8 mouse cellular contexts compared by ENCODE assay signal in genomic region chr17:40934420-40935231, GRCm38 (mm10). TPM values are rescaled to one million over a fixed set of nuclear protein-coding genes. Genes with fewer than 3 reads are reported as not detected.
DNase-seq lines count a peak whose midpoint lies in the region; ATAC-seq and TF ChIP-seq lines count a peak whose summit lies in the region.

TSS of gene Mut (plus strand) at chr17:40934685.
TSS of gene Cenpq (minus strand) at chr17:40935047.

- peak within 1 kb of the TSS; percentile 87 for H3K9ac ChIP-seq in ES-E14 (ENCODE audit: insufficient read depth, low read depth, low read length, poor library complexity, severe bottlenecking)
- peak within 1 kb of the TSS; percentile 68 for H3K9ac ChIP-seq in forebrain, embryonic 15.5 days (replicated peaks)

- WGBS in forebrain, embryonic 15.5 days, result under 1% methylated on average over 50 of the region's 50 CpGs
- WGBS in lung, adult 2 months, result under 1% methylated on average over 50 of the region's 50 CpGs

- in situ Hi-C loops in ES-E14 (cut with MboI; ENCODE audit: low sequenced_read_pairs in 2 of 2, unreplicated experiment in 2 of 2), result no loop called here

- TF ChIP-seq CTCF in lung, adult 2 months (IDR thresholded peaks at IDR 0.05; ENCODE audit: insufficient read depth, low read length), result no peak

- DNase-seq in ES-E14 (ENCODE audit: low read depth, low spot score), result peak; percentile 96
- peak; percentile 98 for DNase-seq in cerebellum, adult 11-12 months
- DNase-seq in heart, postnatal 25 days (ENCODE audit: low spot score), result peak; percentile 97
- peak; percentile 99 to 100 for DNase-seq in layer of hippocampus, adult 18-20 months (ENCODE audit: low spot score in 2 of 2)
- peak; percentile 97 for DNase-seq in lung, adult 2 months
- peak; percentile 92 to 95 for DNase-seq in thymus, adult 18-20 months

- peaks cover 5% of the 10 kb centered on the region for H3K36me3 ChIP-seq in ES-E14 (ENCODE audit: control insufficient read depth, insufficient read depth, low read length, poor library complexity, severe bottlenecking)
- peaks cover 11% of the 10 kb centered on the region for H3K36me3 ChIP-seq in forebrain, embryonic 15.5 days

- peak within 1 kb of the TSS; percentile 74 for H3K4me2 ChIP-seq in forebrain, embryonic 15.5 days (replicated peaks)

- H3K9me3 ChIP-seq in ES-E14 (ENCODE audit: control insufficient read depth, insufficient read depth, low read depth, low read length), result no peaks in the 10 kb centered on the region
- no peaks in the 10 kb centered on the region for H3K9me3 ChIP-seq in forebrain, embryonic 15.5 days

- ATAC-seq in forebrain, embryonic 15.5 days (replicated peaks), result peak; percentile 100
- peak; percentile 100 for ATAC-seq in neutrophil, adult 5-6 weeks (ENCODE audit: extremely low read depth, insufficient number of reproducible peaks, low FRiP score, poor library complexity, severe bottlenecking)

- H3K4me3 ChIP-seq in ES-E14 (ENCODE audit: insufficient read depth in 1 of 2, low read depth in 1 of 2, low read length in 2 of 2, poor library complexity in 1 of 2, severe bottlenecking in 1 of 2), result peak within 1 kb of the TSS; percentile 87 to 95
- H3K4me3 ChIP-seq in forebrain, embryonic 15.5 days, result peak within 1 kb of the TSS; percentile 75
- peak within 1 kb of the TSS; percentile 93 for H3K4me3 ChIP-seq in lung, adult 2 months (replicated peaks; ENCODE audit: extremely low read depth, low read depth, low read length)

- TF ChIP-seq POLR2A in lung, adult 2 months (IDR thresholded peaks at IDR 0.05; ENCODE audit: borderline replicate concordance, extremely low read depth, low read depth, low read length), result peak; percentile 80; the same call in 1 of the 2 replicates

- intact Hi-C loops in heart, postnatal 25 days (cut with DNase I), result no loop called here

- peak within 1 kb of the TSS; percentile 83 for H3K27ac ChIP-seq in ES-E14 (ENCODE audit: insufficient read depth, low read depth, low read length, poor library complexity, severe bottlenecking)
- H3K27ac ChIP-seq in forebrain, embryonic 15.5 days (replicated peaks), result peak within 1 kb of the TSS; percentile 96

- no peaks in the 10 kb centered on the region for H3K27me3 ChIP-seq in forebrain, embryonic 15.5 days

- 0 out of 4 replicates have a peak, but pooled peaks cover 0 to 3% of the 10 kb centered on the region in 2 experiments for H3K4me1 ChIP-seq in ES-E14 (ENCODE audit: control insufficient read depth in 2 of 2, insufficient read depth in 2 of 2, low read length in 2 of 2, poor library complexity in 1 of 2)
- H3K4me1 ChIP-seq in forebrain, embryonic 15.5 days, result peaks cover 19% of the 10 kb centered on the region
- H3K4me1 ChIP-seq in lung, adult 2 months (ENCODE audit: control insufficient read depth, insufficient read depth, low read length), result peaks cover 2% of the 10 kb centered on the region; the same call in 1 of the 2 replicates

TF ChIP-seq in ES-E14, 5 proteins besides CTCF, POLR2A, EP300 and RAD21:
- TF ChIP-seq HCFC1 (IDR thresholded peaks at IDR 0.05; ENCODE audit: borderline replicate concordance, insufficient read depth, low read length), result peak; percentile 64
- TF ChIP-seq ZC3H11A (IDR thresholded peaks at IDR 0.05; ENCODE audit: borderline replicate concordance, low read depth, low read length), result no peak
- no peak; the same call in 1 of the 2 replicates for TF ChIP-seq CHD2 (IDR thresholded peaks at IDR 0.05; ENCODE audit: low read depth, low read length)
- TF ChIP-seq ZNF384 (IDR thresholded peaks at IDR 0.05; ENCODE audit: low read depth, low read length), result no peak

RNA-seq across cellular contexts. Expression of gene Mut, which starts in this region (rescaled TPM):
- 58.0 and 76.3 TPM in 2 replicates for total RNA-seq in ES-E14 (2012; rRNA removed)
- 22.0 and 22.7 TPM in 2 replicates for polyA plus RNA-seq in forebrain, embryonic 15.5 days (2015; fragmentation: Nextera tagmentation; extraction: Ambion mirVana)
- 100 to 1,000 TPM; 148 to 157 TPM for total RNA-seq in heart, postnatal 25 days (2021)
- 10 to 100 TPM; 46.8 to 56.4 TPM for total RNA-seq in layer of hippocampus, adult 18-20 months (2021)
- polyA plus RNA-seq in lung, adult 2 months (2012; rRNA removed), result 9.9 and 12.9 TPM in 2 replicates
- 14.9 and 20.1 TPM in 2 replicates for total RNA-seq in neutrophil, adult 5-6 weeks (2017)

RNA-seq across cellular contexts. Expression of gene Cenpq, which starts in this region (rescaled TPM):
- total RNA-seq in ES-E14 (2012; rRNA removed), result 11.8 and 13.7 TPM in 2 replicates
- polyA plus RNA-seq in forebrain, embryonic 15.5 days (2015; fragmentation: Nextera tagmentation; extraction: Ambion mirVana), result 19.0 and 19.2 TPM in 2 replicates
- total RNA-seq in heart, postnatal 25 days (2021), result 1 to 10 TPM; 4.9 to 6.5 TPM
- 1 to 10 TPM; 2.9 to 3.3 TPM for total RNA-seq in layer of hippocampus, adult 18-20 months (2021)
- 0.42 and 0.47 TPM in 2 replicates for polyA plus RNA-seq in lung, adult 2 months (2012; rRNA removed)
- total RNA-seq in neutrophil, adult 5-6 weeks (2017), result 23.9 and 25.5 TPM in 2 replicates

Comparison
In these comparisons a context has a peak if more than half of its experiments do, and no peak if none do; other contexts are left out.
1. Peak in every context shown above with its lines: DNase-seq, ATAC-seq, H3K4me3 ChIP-seq and H3K27ac ChIP-seq.
2. RNA of gene Cenpq (polyA plus RNA-seq): 19.0 to 19.2 TPM in forebrain, embryonic 15.5 days; 0.42 to 0.47 TPM in lung, adult 2 months; every median in the first group is over 10 times any median in the second.